Mouse (Mus musculus) monocyte, adult 5-6 weeks (primary cell): ENCODE results near the gene Tsc22d1. TPM values are rescaled to one million over a fixed set of nuclear protein-coding genes. Genes with fewer than 3 reads are reported as not detected.

Experiments used
- ATAC-seq: fragments of 153-309, 156-312 bp; replicated peaks from 2 replicates; pipeline ENCODE4 v1.8.0; 2017; ENCODE audit warnings: mild to moderate bottlenecking; ENCODE audit not compliant: low TSS enrichment, insufficient number of reproducible peaks, severe bottlenecking, poor library complexity, low FRiP score
- total RNA-seq: library from RNA; stranded (forward); fragments of 200-1000, 200-491, 200-594 nt; gene quantifications from 3 replicates; pipeline ENCODE4 v1.2.3, GENCODE M21; 2017

Gene Tsc22d1
- 38.7 to 298 TPM (median 42.7 TPM) in 3 replicates for total RNA-seq

DNA sequence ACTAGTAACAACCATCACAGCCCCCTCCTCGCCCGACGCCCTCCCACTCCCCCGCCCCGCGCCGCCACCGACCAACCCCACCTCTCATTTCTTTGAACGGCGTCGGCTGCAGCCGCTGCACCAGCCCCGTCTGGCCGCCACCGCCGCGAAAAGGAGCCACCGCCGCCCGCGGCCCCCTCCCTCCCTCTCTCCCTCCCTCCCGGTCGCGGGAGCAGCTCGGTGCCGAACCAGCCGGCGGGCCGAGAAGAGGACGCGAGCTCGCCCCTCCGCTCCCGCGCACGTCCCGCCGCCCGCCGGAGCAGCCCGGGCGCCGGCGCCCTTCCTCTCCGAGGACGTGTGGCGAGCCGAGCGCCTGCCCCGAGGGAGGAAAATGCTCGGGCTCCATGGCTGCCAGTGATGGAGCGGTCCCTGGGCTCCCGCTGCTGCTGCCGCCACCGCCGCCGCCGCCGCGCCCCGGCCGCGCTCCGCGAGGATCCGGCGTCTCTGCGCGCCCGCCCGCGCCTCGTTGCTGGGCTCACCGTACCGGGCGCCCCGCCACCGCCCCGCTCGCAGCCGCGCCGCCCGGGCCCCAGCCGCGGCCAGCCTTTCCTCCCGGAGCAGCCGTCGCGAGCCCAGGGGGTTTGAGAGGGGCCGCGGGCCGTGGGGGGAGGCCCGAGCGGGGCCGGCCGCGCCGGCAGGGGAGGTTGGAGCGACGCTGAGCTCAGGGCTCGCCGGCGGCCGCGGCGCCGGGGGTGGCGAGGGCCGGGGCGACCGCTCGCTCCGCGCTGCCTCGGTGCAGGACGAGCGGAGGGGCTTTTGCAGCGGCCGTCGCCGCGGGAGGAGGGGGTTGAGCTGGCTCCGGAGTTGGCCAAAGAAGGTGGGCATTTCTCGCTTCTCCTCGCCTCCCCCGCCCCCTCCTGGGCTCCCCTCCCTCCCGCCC is at the start of gene Tsc22d1:
TSS of gene Tsc22d1 (plus strand) at position 100 of the 919 bp plus-strand sequence.
- no peak for ATAC-seq

DNA sequence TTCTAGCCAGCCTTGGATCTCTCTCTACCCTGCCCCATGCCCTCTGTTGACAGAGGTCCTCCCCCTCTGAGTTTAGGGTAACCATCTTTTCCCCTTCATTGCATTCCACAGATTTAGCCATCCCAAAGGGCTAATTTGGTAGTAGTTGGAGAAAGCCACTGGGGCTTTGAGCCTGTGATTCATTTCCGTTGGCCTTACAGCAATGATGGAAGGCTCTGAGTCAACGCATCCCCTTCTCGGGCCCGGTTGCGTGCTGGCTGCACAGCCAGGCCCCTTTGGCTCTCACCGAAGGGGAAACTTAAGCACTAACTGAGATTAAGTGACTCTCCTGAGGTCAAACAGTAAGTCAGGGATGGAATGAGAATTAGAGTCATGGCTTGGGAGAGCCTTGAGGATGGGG is 41.1 kb upstream of the Tsc22d1 start:
- no peak for ATAC-seq

DNA sequence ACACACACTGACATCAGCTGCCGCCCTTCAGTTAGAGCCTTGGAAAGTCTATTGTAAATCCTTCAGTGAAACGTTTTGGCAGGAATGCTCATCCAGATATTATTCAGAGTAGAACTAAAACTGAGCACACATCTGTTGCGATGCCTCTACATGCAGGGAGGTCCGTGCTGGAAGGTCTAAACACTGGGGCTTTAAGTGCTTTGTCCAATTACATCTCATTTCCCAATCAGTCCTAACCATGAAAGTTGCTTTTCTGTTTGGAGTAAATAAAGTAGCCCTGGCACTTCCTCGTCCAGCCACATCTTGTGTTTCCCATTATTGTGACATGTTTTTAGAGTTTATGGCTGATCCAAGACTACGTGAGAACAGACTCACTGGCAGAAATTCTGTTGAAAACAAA is 40.2 kb upstream of the Tsc22d1 start:
- ATAC-seq = no peak

DNA sequence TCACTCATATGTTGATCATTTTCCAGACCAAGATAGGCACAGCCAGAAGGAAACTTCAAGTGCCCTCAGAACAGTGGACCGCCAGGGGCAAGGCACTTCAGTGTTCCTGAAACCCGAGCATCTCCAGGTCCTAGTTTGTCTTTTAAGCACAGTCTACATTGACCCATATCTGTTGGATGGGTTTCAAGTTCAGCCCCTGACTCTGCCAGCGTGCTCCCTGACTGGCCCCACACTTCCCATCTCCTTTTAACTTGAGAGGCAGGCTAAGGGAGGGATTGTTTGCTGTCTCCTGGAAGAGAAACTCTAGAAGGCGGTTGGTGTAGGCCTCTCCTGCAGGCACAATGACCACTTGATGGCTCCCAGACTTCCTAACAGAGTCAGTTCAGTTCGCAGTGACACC is 38.2 kb upstream of the Tsc22d1 start:
- ATAC-seq = no peak

DNA sequence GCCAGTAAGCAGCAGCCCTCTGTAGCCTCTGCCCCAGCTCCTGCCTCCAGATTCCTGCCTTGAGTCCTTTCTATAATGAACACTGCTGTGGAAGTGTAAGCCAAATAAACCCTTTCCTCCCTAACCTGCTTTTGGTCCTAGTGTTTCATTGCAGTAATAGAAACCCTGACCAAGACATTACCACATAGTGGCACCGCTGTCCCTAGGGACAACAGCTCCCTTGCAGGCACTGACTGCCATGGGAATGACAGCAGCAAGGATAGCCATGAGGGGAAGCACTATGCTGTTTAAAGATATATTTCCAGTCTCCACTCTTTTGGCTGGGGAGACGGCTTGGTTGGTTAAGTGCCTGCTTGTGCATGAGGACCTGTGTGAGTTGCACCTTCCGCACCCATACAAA is 35.4 kb upstream of the Tsc22d1 start:
- no peak for ATAC-seq

DNA sequence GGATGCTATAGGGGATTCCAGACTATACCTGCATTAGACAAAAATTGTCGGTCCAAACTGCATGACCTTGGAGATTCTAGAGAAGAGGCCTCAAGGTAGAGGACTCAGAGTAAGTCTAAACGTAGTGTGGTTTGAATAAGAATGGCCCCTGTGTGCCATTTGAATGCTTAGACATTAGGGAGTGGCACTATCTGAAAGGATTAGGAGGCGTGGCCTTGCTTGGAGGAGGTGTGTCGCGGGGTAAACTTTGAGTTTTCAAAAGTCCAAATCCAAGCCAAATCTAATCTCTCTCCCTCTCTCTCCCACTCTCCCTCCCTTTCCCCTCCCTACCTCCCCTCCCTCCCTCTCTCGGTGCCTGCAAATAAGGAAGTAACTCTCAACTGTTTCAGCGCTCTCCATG is 26.7 kb upstream of the Tsc22d1 start:
- no peak for ATAC-seq

DNA sequence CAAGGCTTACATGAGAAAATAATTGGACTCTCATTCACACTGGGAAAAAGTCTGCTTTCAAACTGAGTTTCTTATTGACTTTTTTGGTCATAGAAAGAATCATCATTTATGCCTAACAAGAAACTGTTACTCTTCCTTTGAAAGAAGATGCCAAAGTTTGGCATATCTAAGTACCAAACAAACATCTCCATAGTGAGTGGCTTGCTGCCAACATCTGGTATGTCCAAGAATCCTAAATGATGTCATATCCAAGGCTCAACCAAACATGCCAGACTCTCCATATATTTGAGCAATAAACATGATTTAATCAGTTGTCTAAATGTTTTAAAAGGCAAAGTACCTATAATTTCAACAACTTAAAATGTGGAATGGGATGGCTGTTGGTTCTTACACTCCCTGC is 16.5 kb upstream of the Tsc22d1 start:
- no peak for ATAC-seq

DNA sequence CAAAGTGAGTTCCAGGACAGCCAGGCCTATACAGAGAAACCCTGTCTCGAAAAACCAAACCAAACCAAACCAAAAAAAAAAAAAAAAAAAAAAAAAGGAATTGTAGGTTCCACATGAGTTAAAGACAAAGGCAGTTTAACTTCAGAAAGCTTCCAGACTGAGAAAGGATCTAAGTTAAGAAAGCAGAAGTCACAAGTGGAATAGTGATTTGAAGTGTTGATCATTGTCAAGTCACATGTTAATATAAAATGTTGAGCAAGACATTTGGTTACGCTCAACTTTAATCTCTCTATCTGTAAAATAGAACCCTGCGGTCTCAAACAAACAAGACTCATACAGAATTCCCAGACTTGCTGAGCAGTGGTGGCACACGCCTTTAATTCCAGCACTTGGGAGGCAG is 12.2 kb upstream of the Tsc22d1 start:
- no peak for ATAC-seq

DNA sequence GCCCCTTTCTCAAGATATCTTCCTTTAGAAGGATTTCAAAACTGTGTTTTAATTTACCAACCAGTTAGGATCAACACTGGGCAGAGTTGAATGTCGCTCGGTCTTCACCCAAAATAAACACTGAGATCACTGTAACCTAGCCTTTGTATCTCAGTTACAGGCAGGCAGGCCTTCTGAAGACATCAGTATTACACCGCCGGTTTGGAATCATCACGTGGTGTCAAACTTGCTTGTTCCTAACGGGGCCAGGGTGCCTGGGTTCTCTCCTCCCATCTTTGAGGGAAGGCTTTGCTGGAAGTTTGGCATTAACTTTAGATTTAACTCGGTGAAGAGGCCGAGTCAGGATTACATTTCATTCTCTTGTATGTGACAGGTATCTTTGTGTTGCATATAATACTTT is 5.7 kb upstream of the Tsc22d1 start:
- no peak for ATAC-seq

DNA sequence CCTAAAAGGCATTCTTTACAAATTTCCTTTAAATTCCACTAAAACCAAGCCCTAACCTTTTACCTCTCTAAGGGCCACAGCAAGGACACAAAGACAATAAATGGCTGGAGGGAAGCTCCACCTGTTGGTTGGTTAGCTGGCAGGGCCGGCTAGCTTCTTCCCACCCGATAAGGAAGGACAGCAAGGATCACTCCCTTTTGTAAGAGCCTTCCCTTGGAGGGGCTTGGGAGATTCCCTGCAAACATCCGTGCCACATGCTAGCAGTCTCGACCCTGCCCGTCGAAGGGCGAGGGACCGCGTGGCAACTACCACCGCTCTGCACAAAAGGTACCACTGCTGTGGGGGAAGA is 1.0 kb upstream of the Tsc22d1 start:
- no peak for ATAC-seq

DNA sequence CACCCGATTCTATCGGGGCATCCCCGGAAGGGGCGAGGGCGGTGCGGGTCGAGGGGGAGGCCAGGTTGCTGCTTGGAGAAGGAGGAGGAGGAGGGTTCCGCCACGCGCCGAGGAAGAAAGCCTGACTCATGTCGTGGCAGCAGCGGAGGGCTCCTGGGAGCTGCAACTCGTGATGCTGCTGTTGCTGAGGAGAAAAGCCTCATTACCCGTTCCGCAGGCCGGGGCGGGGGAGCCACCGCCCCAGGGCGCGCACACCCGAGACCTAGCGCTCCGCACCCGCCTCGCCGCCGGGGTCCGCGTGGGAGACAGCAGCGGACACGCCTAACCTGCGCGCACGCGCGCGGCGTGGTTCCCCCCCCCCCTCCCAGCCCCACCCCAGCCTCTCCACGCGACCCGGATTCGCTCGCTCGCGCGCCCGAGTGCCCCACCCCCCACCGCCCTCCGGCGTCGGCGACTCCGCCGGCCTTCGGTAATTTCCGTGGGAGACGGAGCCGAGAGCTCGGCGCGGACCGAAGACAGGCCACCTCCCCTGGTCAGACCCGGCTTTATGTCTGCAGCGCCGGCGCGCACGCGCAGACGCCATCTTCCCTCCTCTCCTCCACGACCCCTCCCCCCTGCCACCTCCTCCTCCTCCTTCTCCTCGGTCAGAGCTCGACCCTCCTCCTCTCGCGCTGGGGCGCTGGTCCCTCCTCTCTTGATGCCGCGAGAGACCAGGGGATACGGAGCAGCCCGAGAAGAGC is 469 bp upstream of the Tsc22d1 start:
- peak; percentile 83 for ATAC-seq

DNA sequence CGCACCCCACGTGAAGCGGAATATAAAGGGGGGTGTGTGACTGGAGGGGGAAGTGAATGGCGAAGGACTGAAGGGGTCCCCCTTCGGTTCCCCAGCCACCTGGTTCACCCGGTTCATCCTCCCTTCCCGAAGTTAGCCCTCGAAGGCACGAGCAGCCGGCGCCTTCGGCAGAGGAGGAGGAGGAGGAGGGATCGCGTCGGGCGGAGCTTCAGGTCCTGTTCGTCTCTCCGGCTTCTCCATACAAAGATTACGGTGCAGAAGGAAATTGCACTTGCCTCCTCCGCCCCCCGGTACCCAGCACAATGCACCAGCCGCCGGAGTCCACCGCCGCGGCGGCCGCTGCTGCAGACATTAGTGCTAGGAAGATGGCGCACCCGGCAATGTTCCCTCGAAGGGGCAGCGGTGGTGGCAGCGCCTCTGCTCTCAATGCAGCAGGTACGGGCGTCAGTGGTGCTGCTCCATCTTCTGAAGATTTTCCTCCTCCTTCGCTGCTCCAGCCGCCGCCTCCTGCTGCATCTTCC is 1.1 kb downstream of the Tsc22d1 start:
- no peak for ATAC-seq

DNA sequence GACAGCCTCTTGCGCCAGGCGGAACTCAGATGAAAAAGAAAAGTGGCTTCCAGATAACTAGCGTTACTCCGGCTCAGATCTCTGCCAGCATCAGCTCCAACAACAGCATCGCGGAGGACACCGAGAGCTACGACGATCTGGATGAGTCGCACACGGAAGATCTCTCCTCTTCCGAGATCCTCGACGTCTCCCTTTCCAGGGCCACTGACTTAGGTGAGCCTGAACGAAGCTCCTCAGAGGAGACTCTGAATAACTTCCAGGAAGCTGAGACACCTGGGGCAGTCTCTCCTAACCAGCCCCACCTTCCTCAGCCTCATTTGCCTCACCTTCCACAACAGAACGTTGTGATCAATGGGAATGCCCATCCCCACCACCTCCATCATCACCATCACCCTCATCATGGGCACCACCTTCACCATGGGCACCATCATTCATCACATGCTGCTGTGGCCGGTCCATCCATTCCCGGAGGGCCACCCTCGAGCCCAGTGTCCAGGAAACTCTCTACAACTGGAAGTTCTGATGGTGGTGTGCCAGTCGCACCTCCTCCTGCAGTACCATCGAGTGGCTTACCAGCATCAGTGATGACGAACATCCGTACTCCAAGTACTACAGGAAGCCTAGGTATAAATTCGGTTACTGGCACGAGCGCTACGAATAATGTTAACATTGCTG is 1.7 kb downstream of the Tsc22d1 start:
- ATAC-seq = no peak

DNA sequence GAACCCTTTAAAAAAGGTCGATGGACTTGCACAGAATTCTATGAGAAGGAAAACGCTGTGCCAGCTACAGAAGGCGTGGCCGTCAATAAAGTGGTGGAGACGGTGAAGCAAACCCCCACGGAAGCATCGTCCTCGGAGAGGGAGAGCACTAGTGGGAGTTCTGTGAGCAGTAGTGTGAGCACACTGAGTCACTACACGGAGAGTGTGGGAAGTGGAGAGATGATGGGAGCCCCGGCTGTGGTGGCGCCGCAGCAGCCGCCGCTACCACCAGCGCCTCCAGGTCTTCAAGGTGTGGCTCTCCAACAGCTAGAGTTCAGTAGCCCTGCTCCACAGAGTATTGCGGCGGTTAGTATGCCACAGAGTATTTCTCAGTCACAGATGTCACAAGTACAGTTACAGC is 2.6 kb downstream of the Tsc22d1 start:
- ATAC-seq = no peak

DNA sequence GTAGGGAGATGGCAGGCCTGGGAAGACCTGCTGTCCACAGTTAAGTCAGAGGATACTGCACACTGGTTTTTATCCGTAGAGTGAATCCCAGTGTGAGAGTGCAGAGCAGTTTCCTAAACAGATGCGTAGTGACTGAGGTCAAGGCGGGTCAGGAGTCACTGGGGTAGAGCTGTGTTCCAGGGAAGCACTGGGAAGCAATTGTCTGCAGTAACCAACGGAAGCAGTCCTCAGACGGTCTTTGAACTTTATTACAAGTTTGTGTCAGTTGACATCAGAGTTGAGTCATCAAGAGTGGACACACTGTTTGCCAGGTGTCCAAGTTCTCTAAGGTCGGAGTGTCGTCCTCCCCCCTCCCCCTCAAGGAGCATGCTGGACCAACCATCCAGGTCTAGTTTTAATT is 6.0 kb downstream of the Tsc22d1 start:
- ATAC-seq = no peak

DNA sequence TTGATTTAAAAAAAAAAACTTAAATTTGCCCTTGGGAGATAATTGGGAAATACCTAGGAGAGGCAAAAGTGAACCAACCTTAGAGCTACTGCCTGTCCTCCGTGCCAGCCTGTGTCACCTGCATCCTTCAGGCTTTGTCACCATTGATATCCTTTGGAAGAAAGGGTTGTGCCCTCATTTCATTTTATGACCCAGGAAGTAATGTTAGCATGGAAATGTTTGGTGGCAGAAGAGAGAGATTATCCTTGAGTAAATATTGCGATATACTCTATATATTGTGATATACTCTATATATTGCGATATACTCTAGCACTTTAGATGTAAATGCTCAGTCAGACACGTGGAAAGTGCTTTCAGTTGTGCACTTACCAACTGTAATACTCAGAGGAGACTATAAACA is 6.4 kb downstream of the Tsc22d1 start:
- no peak for ATAC-seq

DNA sequence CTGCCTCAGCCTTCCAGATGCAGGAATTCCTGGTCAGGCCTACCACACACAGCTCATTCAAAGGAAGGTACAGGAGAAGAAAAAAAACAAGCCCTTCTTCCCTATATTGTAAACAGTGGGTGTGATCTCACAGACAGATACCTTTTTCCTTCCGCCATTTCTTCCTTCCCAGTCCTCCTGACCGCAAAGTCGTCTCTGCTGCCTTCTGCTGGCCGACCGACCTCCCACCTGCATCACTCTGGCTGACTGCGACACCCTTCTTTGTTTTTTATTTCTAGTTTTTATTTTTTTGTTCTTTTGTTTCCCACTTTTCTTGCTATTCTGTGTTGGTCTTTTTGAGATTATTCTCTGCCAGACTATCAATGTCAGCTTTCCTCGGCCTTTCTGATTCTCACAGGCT is 10.7 kb downstream of the Tsc22d1 start:
- ATAC-seq = no peak

DNA sequence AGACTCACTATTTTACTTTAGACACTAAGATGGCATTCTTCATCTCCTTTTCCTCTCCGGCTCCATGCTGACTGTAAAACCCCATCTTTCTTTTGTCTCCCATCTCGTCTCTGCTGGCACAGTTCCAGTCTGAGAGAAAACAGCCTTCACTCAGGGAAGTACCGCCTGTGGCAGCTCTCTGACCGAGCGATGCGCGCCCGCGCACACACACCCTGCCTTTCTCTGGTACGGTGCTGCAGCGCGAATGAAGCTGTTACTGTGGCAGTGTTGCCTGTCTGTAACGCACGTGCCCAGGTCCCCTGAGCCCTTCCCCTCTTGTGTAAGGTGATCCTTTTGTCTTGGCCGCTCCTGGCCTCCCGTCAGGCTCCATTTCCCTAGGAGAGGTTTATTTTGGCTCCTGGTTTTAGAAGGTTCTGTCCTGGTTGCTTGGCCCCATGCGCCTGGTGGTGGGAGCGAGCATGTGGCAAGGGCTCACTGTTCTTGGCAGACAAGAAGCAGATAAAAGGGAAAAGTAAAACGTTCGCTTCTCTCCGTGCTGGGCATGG is 11.3 kb downstream of the Tsc22d1 start:
- ATAC-seq = no peak

DNA sequence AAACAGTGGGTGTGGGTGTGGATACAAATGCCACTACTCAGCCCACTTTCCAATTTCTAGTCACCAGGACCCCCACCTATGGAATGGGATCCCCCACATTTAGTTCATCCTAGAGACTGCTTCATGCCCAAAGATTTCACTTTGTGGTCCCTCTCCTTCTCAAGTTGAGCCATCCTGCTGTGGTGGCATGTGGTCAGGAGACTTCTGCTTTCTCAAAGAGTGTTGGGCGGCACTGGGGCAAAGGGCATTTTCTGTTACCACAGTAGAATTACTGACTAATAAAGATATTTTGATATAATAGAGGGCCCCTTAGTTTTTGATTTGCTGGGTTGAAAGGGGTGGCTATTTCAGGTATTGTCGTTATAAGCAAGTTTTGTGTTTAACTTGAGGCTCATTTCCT is 14.1 kb downstream of the Tsc22d1 start:
- ATAC-seq = peak; percentile 97
